Mouse (Mus musculus): ENCODE results near the gene Gpcpd1.

The Gpcpd1 gene

GRCm38 (mm10) chr2:132586006-132586405 lies 1.5 kb downstream of the Gpcpd1 start:
- DNase-seq (ENCODE audit: low read depth), result no peak

GRCm38 (mm10) chr2:132584191-132584590 lies 3.3 kb downstream of the Gpcpd1 start:
- DNase-seq (ENCODE audit: low read depth), result no peak

- no peak for DNase-seq (ENCODE audit: low read depth)
These were observed 4.4 kb downstream of the Gpcpd1 start for GRCm38 (mm10) chr2:132583126-132583525.

- no peak for DNase-seq (ENCODE audit: low read depth)
These were observed 5.3 kb downstream of the Gpcpd1 start for GRCm38 (mm10) chr2:132582227-132582626.

GRCm38 (mm10) chr2:132579689-132580088 lies 7.8 kb downstream of the Gpcpd1 start:
- DNase-seq (ENCODE audit: low read depth), result no peak

GRCm38 (mm10) chr2:132578711-132579110 lies 8.8 kb downstream of the Gpcpd1 start:
- DNase-seq (ENCODE audit: low read depth), result no peak

- peak; percentile 63 for DNase-seq (ENCODE audit: low read depth)
These were observed 9.5 kb downstream of the Gpcpd1 start for GRCm38 (mm10) chr2:132578059-132578458.

GRCm38 (mm10) chr2:132577431-132577981 lies 10.0 kb downstream of the Gpcpd1 start:
- DNase-seq (ENCODE audit: low read depth), result no peak

- DNase-seq (ENCODE audit: low read depth), result no peak
These were observed 10.9 kb downstream of the Gpcpd1 start for GRCm38 (mm10) chr2:132576522-132577135.

GRCm38 (mm10) chr2:132575759-132576439 lies 11.6 kb downstream of the Gpcpd1 start:
- no peak for DNase-seq (ENCODE audit: low read depth)

- DNase-seq (ENCODE audit: low read depth), result no peak
These were observed 12.3 kb downstream of the Gpcpd1 start for GRCm38 (mm10) chr2:132575256-132575655.

GRCm38 (mm10) chr2:132573280-132573679 lies 14.2 kb downstream of the Gpcpd1 start:
- no peak for DNase-seq (ENCODE audit: low read depth)

- DNase-seq (ENCODE audit: low read depth), result no peak
These were observed 14.9 kb downstream of the Gpcpd1 start for GRCm38 (mm10) chr2:132572651-132573050.

- DNase-seq (ENCODE audit: low read depth), result no peak
These were observed 16.2 kb downstream of the Gpcpd1 start for GRCm38 (mm10) chr2:132571301-132571700.

- DNase-seq (ENCODE audit: low read depth), result no peak
These were observed 16.7 kb downstream of the Gpcpd1 start for GRCm38 (mm10) chr2:132570869-132571268.

- DNase-seq (ENCODE audit: low read depth), result no peak
These were observed 17.8 kb downstream of the Gpcpd1 start for GRCm38 (mm10) chr2:132569686-132570085.

- no peak for DNase-seq (ENCODE audit: low read depth)
These were observed 20.1 kb downstream of the Gpcpd1 start for GRCm38 (mm10) chr2:132567414-132567813.

GRCm38 (mm10) chr2:132561860-132562259 lies 25.7 kb downstream of the Gpcpd1 start:
- DNase-seq (ENCODE audit: low read depth), result no peak

- DNase-seq (ENCODE audit: low read depth), result no peak
These were observed 59.7 kb downstream of the Gpcpd1 start for GRCm38 (mm10) chr2:132527864-132528263.

- no peak for DNase-seq (ENCODE audit: low read depth)
These were observed 60.5 kb downstream of the Gpcpd1 start for GRCm38 (mm10) chr2:132526894-132527532.

- no peak for DNase-seq (ENCODE audit: low read depth)
These were observed 61.4 kb downstream of the Gpcpd1 start for GRCm38 (mm10) chr2:132526110-132526509.

GRCm38 (mm10) chr2:132518021-132518901 lies 69.3 kb downstream of the Gpcpd1 start:
- no peak for DNase-seq (ENCODE audit: low read depth)

Measured in fibroblast of lung, adult 2 months (primary cell).